Mouse (Mus musculus): ENCODE results near the gene Spata22. TPM values are rescaled to one million over a fixed set of nuclear protein-coding genes. Genes with fewer than 3 reads are reported as not detected.

Gene Spata22
- total RNA-seq, 2 experiments from 2014 or later, result 0.22 to 0.56 TPM

Other genes with a start within 250 kb of the Spata22 start
- gene Itgae, start 239.2 kb upstream of the Spata22 start, total RNA-seq (2021), result under 1 TPM; 0.42 to 0.45 TPM
- gene Haspin, start 191.4 kb upstream of the Spata22 start, total RNA-seq (2021), result 1 to 10 TPM; 4.6 to 5.9 TPM
- 1 to 10 TPM; 1.8 to 2.7 TPM for gene P2rx5, start 169.3 kb upstream of the Spata22 start, total RNA-seq (2021)
- gene Emc6, start 152.7 kb upstream of the Spata22 start, total RNA-seq (2021), result 10 to 100 TPM; 60.5 to 72.1 TPM
- gene Tax1bp3, start 152.7 kb upstream of the Spata22 start, total RNA-seq (2021), result 10 to 100 TPM; 74.0 to 82.4 TPM
- 10 to 100 TPM; 19.1 to 19.4 TPM for gene Ctns, start 130.7 kb upstream of the Spata22 start, total RNA-seq (2021)
- 1 to 10 TPM; 6.8 to 9.0 TPM for gene Shpk, start 130.3 kb upstream of the Spata22 start, total RNA-seq (2021)
- gene Trpv1, start 95.4 kb upstream of the Spata22 start, total RNA-seq (2021), result under 1 TPM; 0.14 to 0.22 TPM
- gene Trpv3, start 62.4 kb upstream of the Spata22 start, total RNA-seq (2021), result under 1 TPM; 0.08 to 0.17 TPM
- gene Aspa, start 145 bp upstream of the Spata22 start, total RNA-seq (2021), result 10 to 100 TPM in 1 of 2 experiments, 1 to 10 TPM in 1; 7.7 to 12.0 TPM
- gene Gm49340, start within 50 bp of the Spata22 start, total RNA-seq (2021), result not detected
- gene Olfr20, start 21.0 kb downstream of the Spata22 start, total RNA-seq (2021), result not detected
- gene Olfr376, start 41.5 kb downstream of the Spata22 start, total RNA-seq (2021), result not detected
- not detected for gene Olfr1, start 69.9 kb downstream of the Spata22 start, total RNA-seq (2021)
- gene Olfr378, start 98.7 kb downstream of the Spata22 start, total RNA-seq (2021), result not detected
- gene Olfr380, start 127.8 kb downstream of the Spata22 start, total RNA-seq (2021), result not detected
- not detected for gene Olfr381, start 161.9 kb downstream of the Spata22 start, total RNA-seq (2021)
- not detected for gene Olfr382, start 187.5 kb downstream of the Spata22 start, total RNA-seq (2021)